Mouse (Mus musculus): ENCODE measurements at regions not wholly inside any gene's neighbourhood (a gene's known extent, or its start where the extent isn't known, plus 50 kb on each side); places are given as distances from the start of the nearest gene placed in this dataset.

- Histone ChIP-seq H3K4me1 (0 out of 2 replicates have a peak, but pooled peaks cover 4% of the 10 kb centered on the region), H3K9ac (no peak overlapping the region), H3K36me3 (no peaks in the 10 kb centered on the region), H3K9me3 (replicated peaks) (no peaks in the 10 kb centered on the region), H3K4me2 (replicated peaks) (no peak overlapping the region), H3K27me3 (no peaks in the 10 kb centered on the region), H3K4me3 (no peak overlapping the region), H3K27ac (no peak overlapping the region)
- WGBS = 43% methylated on average over 8 of the region's 8 CpGs
- no peak for ATAC-seq (ENCODE audit: low FRiP score)
These were observed 124.1 kb upstream of the Ccdc122 start for GRCm38 (mm10) chr14:76912301-76913001.

DNA sequence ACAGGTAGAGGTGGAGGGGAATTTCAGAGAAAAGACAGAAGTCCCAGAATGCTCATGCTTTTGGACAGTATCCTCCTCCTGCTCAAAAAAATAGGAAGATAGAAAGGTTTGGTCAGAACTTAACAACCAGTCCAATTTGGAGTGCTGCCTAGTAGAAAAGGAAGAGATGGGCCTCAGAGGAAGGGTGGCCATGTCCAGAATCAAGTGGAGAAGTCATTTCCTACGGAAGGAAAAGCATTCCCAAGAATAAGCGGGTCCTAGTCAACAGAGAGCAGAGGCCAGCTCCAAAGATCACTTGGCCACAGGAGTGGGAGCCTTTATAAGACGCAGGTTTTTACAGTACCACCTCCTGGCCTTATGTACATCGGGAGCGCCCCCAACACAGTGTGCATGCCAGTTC lies 125.3 kb upstream of the Ccdc122 start:
- WGBS = 93% methylated on average over 5 of the region's 5 CpGs
- H3K27me3 ChIP-seq = no peaks in the 10 kb centered on the region
- H3K9ac ChIP-seq = no peak overlapping the region
- no peak for ATAC-seq (ENCODE audit: low FRiP score)
- H3K36me3 ChIP-seq = no peaks in the 10 kb centered on the region
- no peaks in the 10 kb centered on the region for H3K9me3 ChIP-seq (replicated peaks)
- no peak overlapping the region for H3K4me3 ChIP-seq
- H3K27ac ChIP-seq = no peak overlapping the region
- 0 out of 2 replicates have a peak, but pooled peaks cover 4% of the 10 kb centered on the region for H3K4me1 ChIP-seq
- no peak overlapping the region for H3K4me2 ChIP-seq (replicated peaks)

GRCm38 (mm10) chr14:76910186-76910585 lies 126.4 kb upstream of the Ccdc122 start:
- Histone ChIP-seq H3K4me3 (no peak overlapping the region), H3K9me3 (replicated peaks) (no peaks in the 10 kb centered on the region), H3K27ac (no peak overlapping the region), H3K27me3 (no peaks in the 10 kb centered on the region), H3K9ac (no peak overlapping the region), H3K36me3 (no peaks in the 10 kb centered on the region), H3K4me1 (0 out of 2 replicates have a peak, but pooled peaks cover 4% of the 10 kb centered on the region), H3K4me2 (replicated peaks) (no peak overlapping the region)
- 95% methylated on average over 5 of the region's 5 CpGs for WGBS
- ATAC-seq (ENCODE audit: low FRiP score) = no peak

- Histone ChIP-seq H3K27ac (no peak overlapping the region), H3K4me3 (no peak overlapping the region), H3K4me2 (replicated peaks) (no peak overlapping the region), H3K9me3 (replicated peaks) (no peaks in the 10 kb centered on the region), H3K9ac (no peak overlapping the region), H3K27me3 (no peaks in the 10 kb centered on the region), H3K4me1 (0 out of 2 replicates have a peak, but pooled peaks cover 4% of the 10 kb centered on the region), H3K36me3 (no peaks in the 10 kb centered on the region)
- ATAC-seq (ENCODE audit: low FRiP score) = no peak
- WGBS = 62% methylated on average over 5 of the region's 5 CpGs
These were observed 128.6 kb upstream of the Ccdc122 start for GRCm38 (mm10) chr14:76907941-76908340.

DNA sequence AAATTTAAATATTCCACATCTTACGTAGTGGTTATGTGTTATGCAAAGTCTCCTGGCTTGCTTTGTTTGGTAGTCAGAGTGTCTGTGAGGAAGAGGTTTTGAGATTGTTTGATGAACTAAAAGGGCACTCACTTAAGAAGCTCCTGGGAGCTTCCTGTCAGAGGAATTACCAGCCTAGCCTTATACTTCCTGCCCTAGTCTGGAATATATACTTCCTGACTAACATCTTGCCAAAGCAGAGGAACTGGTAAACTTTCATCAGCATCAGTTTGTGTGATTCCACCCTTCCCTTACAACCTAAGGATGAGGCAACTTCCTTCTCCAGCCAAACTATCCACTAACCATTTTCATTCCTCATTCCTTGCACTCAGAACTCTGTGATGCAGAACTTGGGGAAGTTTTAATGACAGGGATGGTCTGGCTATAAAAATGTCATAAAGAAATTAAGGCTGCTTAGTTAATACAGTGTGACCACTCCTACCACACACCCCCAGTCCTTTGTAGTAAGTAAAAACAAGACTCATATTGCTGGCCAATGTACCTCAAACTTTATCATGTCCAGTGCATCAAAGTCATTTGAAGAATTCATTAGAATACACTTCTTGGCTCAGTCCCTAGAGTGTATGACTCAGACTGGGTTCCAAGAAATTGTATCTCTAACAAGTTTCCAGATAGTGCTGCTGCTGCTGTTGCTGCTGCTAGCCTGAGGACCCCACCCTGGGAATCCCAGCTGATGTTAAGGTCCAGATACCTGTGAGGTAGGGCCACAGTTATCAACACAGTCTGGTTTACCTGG lies 133.4 kb upstream of the Ccdc122 start:
- H3K9me3 ChIP-seq (replicated peaks) = no peaks in the 10 kb centered on the region
- no peak for ATAC-seq (ENCODE audit: low FRiP score)

GRCm38 (mm10) chr14:76901490-76901889 lies 135.1 kb upstream of the Ccdc122 start:
- Histone ChIP-seq H3K9me3 (replicated peaks) (no peaks in the 10 kb centered on the region), H3K27me3 (no peaks in the 10 kb centered on the region), H3K4me1 (peaks cover 8% of the 10 kb centered on the region; the same call in 1 of the 2 replicates), H3K4me2 (replicated peaks) (no peak overlapping the region), H3K9ac (no peak overlapping the region), H3K27ac (no peak overlapping the region), H3K36me3 (no peaks in the 10 kb centered on the region), H3K4me3 (no peak overlapping the region)
- 88% methylated on average over 3 of the region's 3 CpGs for WGBS
- ATAC-seq (ENCODE audit: low FRiP score) = no peak

More for the DNA sequence above, 133.4 kb upstream of the Ccdc122 start:
- peaks cover 8% of the 10 kb centered on the region; the same call in 1 of the 2 replicates for H3K4me1 ChIP-seq
- no peak overlapping the region for H3K4me2 ChIP-seq (replicated peaks)
- H3K4me3 ChIP-seq = no peak overlapping the region
- WGBS = 88% methylated on average over 1 of the region's 1 CpGs
- no peak overlapping the region for H3K27ac ChIP-seq
- no peaks in the 10 kb centered on the region for H3K36me3 ChIP-seq
- H3K9ac ChIP-seq = no peak overlapping the region
- no peaks in the 10 kb centered on the region for H3K27me3 ChIP-seq

DNA sequence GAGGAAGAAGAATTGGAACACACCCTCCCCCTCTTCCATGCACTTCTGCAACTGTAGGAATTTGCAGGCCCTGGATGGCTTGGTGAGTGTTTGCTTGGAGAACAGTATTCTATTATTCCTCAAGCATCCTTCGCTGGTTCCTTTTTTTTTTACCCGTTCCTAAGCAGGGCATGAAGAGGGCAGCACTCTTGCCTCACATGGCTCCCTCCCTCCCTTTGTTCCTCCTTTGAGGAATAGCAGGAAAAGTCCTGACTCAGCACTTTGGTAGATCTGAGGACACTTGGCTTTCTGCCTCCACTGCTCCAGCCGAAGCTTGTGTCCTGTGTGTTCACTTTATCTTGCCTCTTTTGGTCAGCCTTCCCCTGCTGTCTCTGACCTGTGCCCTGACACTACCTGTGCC lies 137.2 kb upstream of the Ccdc122 start:
- no peaks in the 10 kb centered on the region for H3K36me3 ChIP-seq
- no peak for ATAC-seq (ENCODE audit: low FRiP score)
- no peaks in the 10 kb centered on the region for H3K9me3 ChIP-seq (replicated peaks)
- 21% methylated on average over 3 of the region's 3 CpGs for WGBS
- no peak overlapping the region for H3K4me2 ChIP-seq (replicated peaks)
- peaks cover 8% of the 10 kb centered on the region; the same call in 1 of the 2 replicates for H3K4me1 ChIP-seq
- H3K4me3 ChIP-seq = no peak overlapping the region
- no peak overlapping the region for H3K27ac ChIP-seq
- H3K27me3 ChIP-seq = no peaks in the 10 kb centered on the region
- no peak overlapping the region for H3K9ac ChIP-seq

DNA sequence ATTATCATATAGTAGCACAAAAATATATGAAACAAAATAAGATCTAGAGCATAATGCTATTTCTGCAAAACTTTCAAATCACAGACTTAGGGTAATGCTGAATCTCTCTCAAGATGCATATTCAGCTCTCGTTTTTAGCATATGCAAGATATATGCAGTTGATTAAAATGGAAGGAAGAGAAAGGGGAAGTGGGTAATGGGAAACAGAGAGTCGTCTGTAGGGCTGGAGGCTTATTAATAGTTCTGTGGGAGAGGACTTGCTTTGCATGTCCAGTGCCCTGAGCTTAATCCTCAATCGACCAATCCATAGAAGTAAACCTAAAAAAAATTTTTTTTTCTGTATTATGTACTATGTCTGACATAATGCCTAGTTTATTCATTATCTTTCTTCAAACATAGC lies 148.9 kb upstream of the Ccdc122 start:
- no peaks in the 10 kb centered on the region for H3K36me3 ChIP-seq
- H3K4me1 ChIP-seq = peaks cover 16% of the 10 kb centered on the region
- H3K9ac ChIP-seq = no peak overlapping the region
- no peaks in the 10 kb centered on the region for H3K27me3 ChIP-seq
- 81% methylated on average over 3 of the region's 3 CpGs for WGBS
- ATAC-seq (ENCODE audit: low FRiP score) = no peak
- H3K4me2 ChIP-seq (replicated peaks) = no peak overlapping the region
- H3K27ac ChIP-seq = no peak overlapping the region
- no peaks in the 10 kb centered on the region for H3K9me3 ChIP-seq (replicated peaks)
- no peak overlapping the region for H3K4me3 ChIP-seq

DNA sequence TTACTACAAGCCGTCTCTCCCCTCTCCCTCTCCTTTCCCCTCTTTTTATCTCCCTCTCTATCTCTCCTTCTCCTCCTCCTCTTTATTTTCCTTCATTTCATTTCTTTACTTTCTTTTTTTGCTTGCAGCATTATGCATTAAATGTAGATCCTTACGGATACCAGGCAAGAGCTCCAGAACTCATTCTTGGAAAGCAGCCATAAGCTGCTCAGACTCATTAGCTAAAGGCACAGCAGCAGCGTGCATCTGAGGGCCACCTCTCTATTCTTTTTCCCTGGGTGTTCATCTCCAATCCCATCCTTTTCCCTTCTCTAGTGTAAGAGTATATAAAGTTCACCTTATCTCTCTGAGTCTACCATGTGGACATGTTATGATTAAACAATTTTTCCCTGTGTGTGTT lies 149.4 kb upstream of the Ccdc122 start:
- Histone ChIP-seq H3K4me3 (no peak overlapping the region), H3K36me3 (no peaks in the 10 kb centered on the region), H3K27ac (no peak overlapping the region), H3K9ac (no peak overlapping the region), H3K4me1 (peaks cover 21% of the 10 kb centered on the region), H3K4me2 (replicated peaks) (no peak overlapping the region), H3K9me3 (replicated peaks) (no peaks in the 10 kb centered on the region), H3K27me3 (no peaks in the 10 kb centered on the region)
- ATAC-seq (ENCODE audit: low FRiP score) = no peak
- WGBS = 79% methylated on average over 3 of the region's 3 CpGs

DNA sequence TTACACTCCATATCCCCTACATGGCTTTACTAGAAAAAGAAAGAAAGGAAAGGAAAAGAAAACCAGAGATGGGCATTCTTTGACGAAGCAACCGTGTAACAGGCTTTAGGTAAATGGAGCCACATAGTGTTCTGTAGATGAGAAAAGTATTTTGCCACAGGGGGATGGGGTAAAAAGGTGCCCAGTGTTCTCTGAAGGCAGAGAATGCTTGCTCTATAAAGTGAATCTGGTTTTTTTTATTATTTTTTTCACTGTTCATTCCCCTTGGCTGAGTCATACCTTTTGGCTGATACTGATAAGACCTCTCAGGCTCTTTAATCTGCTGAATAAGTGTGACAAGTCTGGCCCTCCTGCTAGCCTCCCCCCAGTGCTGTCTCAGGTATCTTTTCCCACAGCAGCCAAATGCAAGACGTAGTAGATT lies 153.3 kb upstream of the Ccdc122 start:
- Histone ChIP-seq H3K4me3 (no peak overlapping the region), H3K9ac (no peak overlapping the region), H3K4me2 (replicated peaks) (peak overlapping the region; percentile 18), H3K9me3 (replicated peaks) (no peaks in the 10 kb centered on the region), H3K4me1 (peaks cover 24% of the 10 kb centered on the region), H3K27me3 (no peaks in the 10 kb centered on the region), H3K27ac (peak overlapping the region; percentile 84), H3K36me3 (no peaks in the 10 kb centered on the region)
- ATAC-seq (ENCODE audit: low FRiP score) = peak; percentile 75
- WGBS = 19% methylated on average over 3 of the region's 3 CpGs

DNA sequence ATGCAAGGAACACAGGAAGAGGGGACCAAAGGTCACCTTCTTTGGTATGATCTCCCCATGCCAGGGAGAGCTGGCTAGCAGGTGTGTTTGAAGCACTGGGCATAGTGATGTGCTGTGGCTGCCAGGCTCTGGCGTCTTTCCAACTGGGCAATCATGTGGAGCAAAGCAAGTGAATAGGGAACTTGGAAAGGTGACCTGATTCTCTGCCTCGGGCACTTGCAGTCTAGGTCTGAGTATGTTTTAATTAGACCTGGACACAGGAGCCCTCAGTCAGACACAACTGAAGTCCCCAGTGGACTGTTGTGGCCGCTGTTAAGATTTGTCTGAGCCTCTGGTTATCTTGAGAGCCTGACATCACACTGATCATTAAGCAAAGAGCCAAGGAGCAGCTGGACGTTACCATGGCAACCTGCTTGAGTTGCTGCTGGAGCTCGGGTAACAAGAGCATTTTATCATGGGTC lies 153.8 kb upstream of the Ccdc122 start:
- WGBS = 4% methylated on average over 5 of the region's 5 CpGs
- Histone ChIP-seq H3K9ac (no peak overlapping the region), H3K4me2 (replicated peaks) (peak overlapping the region; percentile 18; the same call in 1 of the 2 replicates), H3K27me3 (no peaks in the 10 kb centered on the region), H3K9me3 (replicated peaks) (no peaks in the 10 kb centered on the region), H3K4me1 (peaks cover 25% of the 10 kb centered on the region), H3K36me3 (no peaks in the 10 kb centered on the region), H3K27ac (peak overlapping the region; percentile 84), H3K4me3 (no peak overlapping the region)
- ATAC-seq (ENCODE audit: low FRiP score) = peak; percentile 90

DNA sequence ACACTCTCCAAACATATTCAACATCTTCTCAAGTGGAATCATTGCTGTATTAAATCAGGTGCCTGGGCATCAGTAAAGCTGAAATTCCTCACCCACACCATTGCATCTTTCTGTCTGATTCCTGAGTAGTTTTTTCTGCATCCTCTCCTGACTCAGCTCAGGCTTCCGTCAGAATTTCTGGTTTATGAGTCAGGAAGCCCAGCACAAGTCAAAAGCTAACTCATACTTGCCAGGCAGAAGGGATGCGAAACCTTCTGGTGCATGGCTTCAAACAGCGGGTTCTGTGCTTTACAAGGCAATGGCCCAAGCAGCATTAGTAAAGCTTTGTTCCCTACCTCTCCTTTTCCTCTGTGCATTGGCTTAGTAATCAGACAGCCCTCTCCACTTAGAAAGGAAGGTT lies 155.7 kb upstream of the Ccdc122 start:
- H3K4me1 ChIP-seq = peaks cover 25% of the 10 kb centered on the region
- no peak overlapping the region for H3K4me3 ChIP-seq
- no peaks in the 10 kb centered on the region for H3K36me3 ChIP-seq
- no peaks in the 10 kb centered on the region for H3K27me3 ChIP-seq
- no peak overlapping the region for H3K4me2 ChIP-seq (replicated peaks)
- ATAC-seq (ENCODE audit: low FRiP score) = no peak
- H3K27ac ChIP-seq = no peak overlapping the region
- no peaks in the 10 kb centered on the region for H3K9me3 ChIP-seq (replicated peaks)
- WGBS = 91% methylated on average over 3 of the region's 3 CpGs
- H3K9ac ChIP-seq = no peak overlapping the region
